Mouse (Mus musculus) adrenal gland, adult 8-10 months (tissue): ENCODE measurements around the gene Klrb1b. TPM values are rescaled to one million over a fixed set of nuclear protein-coding genes. Genes with fewer than 3 reads are reported as not detected.
"Not testable (repeated sequence)": the region's sequence is repeated elsewhere in the genome, so short reads cannot be mapped to it uniquely, and the experiment has no call there.

Experiments used
- DNase-seq: peaks from one replicate; pipeline ENCODE4 v3.0.0; 2022
- total RNA-seq, 4 experiments: library from RNA; stranded (reverse); gene quantifications; 2 replicates each; pipeline ENCODE4 v1.2.4; 2022

Gene Klrb1b
- total RNA-seq, 4 experiments from 2014 or later: 0.17 to 0.31 TPM; not detected in 2

- not testable (repeated sequence) for DNase-seq
These were observed 14.5 kb upstream of the Klrb1b start for GRCm38 (mm10) chr6:128840669-128841068.

GRCm38 (mm10) chr6:128839921-128840320 lies 13.8 kb upstream of the Klrb1b start:
- DNase-seq: no peak

GRCm38 (mm10) chr6:128839266-128839771 lies 13.2 kb upstream of the Klrb1b start:
- peak; percentile 79 for DNase-seq

- peak; percentile 86 for DNase-seq
These were observed 12.5 kb upstream of the Klrb1b start for GRCm38 (mm10) chr6:128838342-128839265.

- DNase-seq: no peak
These were observed 11.6 kb upstream of the Klrb1b start for GRCm38 (mm10) chr6:128837454-128838341.

GRCm38 (mm10) chr6:128836955-128837334 lies 10.8 kb upstream of the Klrb1b start:
- DNase-seq: no peak

GRCm38 (mm10) chr6:128836191-128836954 lies 10.2 kb upstream of the Klrb1b start:
- no peak for DNase-seq

GRCm38 (mm10) chr6:128835571-128835970 lies 9.4 kb upstream of the Klrb1b start:
- DNase-seq: no peak

GRCm38 (mm10) chr6:128833046-128833445 lies 6.9 kb upstream of the Klrb1b start:
- DNase-seq: no peak

GRCm38 (mm10) chr6:128829837-128830236 lies 3.7 kb upstream of the Klrb1b start:
- no peak for DNase-seq

- DNase-seq: no peak
These were observed 650 bp upstream of the Klrb1b start for GRCm38 (mm10) chr6:128826781-128827180.

- DNase-seq: no peak
These were observed 7.9 kb downstream of the Klrb1b start for GRCm38 (mm10) chr6:128818083-128818802.

- DNase-seq: no peak
These were observed 17.6 kb downstream of the Klrb1b start for GRCm38 (mm10) chr6:128808532-128808931.

GRCm38 (mm10) chr6:128807021-128807420 lies 19.1 kb downstream of the Klrb1b start:
- no peak for DNase-seq

GRCm38 (mm10) chr6:128804823-128805640 lies 21.1 kb downstream of the Klrb1b start:
- DNase-seq: peak; percentile 25

- DNase-seq: peak; percentile 94
These were observed 22.9 kb downstream of the Klrb1b start for GRCm38 (mm10) chr6:128802999-128803857.

- DNase-seq: peak; percentile 20
These were observed 23.6 kb downstream of the Klrb1b start for GRCm38 (mm10) chr6:128802557-128802956.

GRCm38 (mm10) chr6:128800696-128801095 lies 25.4 kb downstream of the Klrb1b start:
- DNase-seq: not testable (repeated sequence)

GRCm38 (mm10) chr6:128799896-128800270 lies 26.2 kb downstream of the Klrb1b start:
- DNase-seq: no peak
